Mouse (Mus musculus) spleen, adult 2 months (tissue): Measurements from ENCODE around the gene Nol12. TPM values are rescaled to one million over a fixed set of nuclear protein-coding genes. Genes with fewer than 3 reads are reported as not detected.

Experiments
- DNase-seq, 2 experiments: peaks; one replicate each; pipeline versions ENCODE4 v3.0.0 to v3.0.0-alpha.2; 2012 to 2021; ENCODE audit warnings: low spot score in 2 of 2, low read depth in 1 of 2
- H3K27ac ChIP-seq: fragments of 200-500 bp; 2 replicates; pipeline ENCODE4 v1.5.1; 2012; ENCODE audit warnings: low read length, inconsistent platforms; ENCODE audit not compliant: insufficient read depth
- H3K27me3 ChIP-seq: fragments of 200-500 bp; 2 replicates; pipeline ENCODE4 v1.6.1; 2012; ENCODE audit warnings: mild to moderate bottlenecking, moderate library complexity, low read length, inconsistent platforms; ENCODE audit not compliant: control insufficient read depth, insufficient read depth
- H3K36me3 ChIP-seq: fragments of 200-500 bp; 2 replicates; pipeline ENCODE4 v1.6.1; 2012; ENCODE audit warnings: mild to moderate bottlenecking, low read length, inconsistent platforms; ENCODE audit not compliant: control insufficient read depth, insufficient read depth
- H3K4me1 ChIP-seq: fragments of 200-500 bp; 2 replicates; pipeline ENCODE4 v1.6.1; 2011; ENCODE audit warnings: inconsistent platforms; ENCODE audit not compliant: control insufficient read depth, insufficient read depth, insufficient read length
- H3K4me3 ChIP-seq: fragments of 200-500 bp; 2 replicates; pipeline ENCODE4 v1.5.1; 2011; ENCODE audit warnings: mild to moderate bottlenecking, inconsistent platforms; ENCODE audit not compliant: insufficient read depth, insufficient read length; ENCODE audit errors: extremely low read depth
- CTCF ChIP-seq: fragments of 200-500 bp; IDR thresholded peaks from 2 replicates; pipeline ENCODE4 v1.5.1; 2011; ENCODE audit warnings: mild to moderate bottlenecking, inconsistent platforms; ENCODE audit not compliant: insufficient read depth, insufficient read length, insufficient replicate concordance; ENCODE audit errors: extremely low read depth
- POLR2A ChIP-seq: fragments of 200-500 bp; IDR thresholded peaks from 2 replicates; pipeline ENCODE4 v1.6.1; 2011; ENCODE audit warnings: low read depth, low read length, inconsistent platforms
- WGBS: fragments of 180-500 bp; shearing (Covaris S2); methylation state at CpG from one replicate; pipeline ENCODE4 v1.1.7; 2018; 5-methylcytosine and 5-hydroxymethylcytosine counted together
- polyA plus RNA-seq: library from polyadenylated mRNA; depleted of rRNA; stranded (reverse); fragments of >200 nt; gene quantifications from 2 replicates; pipeline ENCODE4 v1.2.3, GENCODE M21; 2012

Nol12 gene
- polyA plus RNA-seq, 1 experiment, result 14.2 TPM

DNA sequence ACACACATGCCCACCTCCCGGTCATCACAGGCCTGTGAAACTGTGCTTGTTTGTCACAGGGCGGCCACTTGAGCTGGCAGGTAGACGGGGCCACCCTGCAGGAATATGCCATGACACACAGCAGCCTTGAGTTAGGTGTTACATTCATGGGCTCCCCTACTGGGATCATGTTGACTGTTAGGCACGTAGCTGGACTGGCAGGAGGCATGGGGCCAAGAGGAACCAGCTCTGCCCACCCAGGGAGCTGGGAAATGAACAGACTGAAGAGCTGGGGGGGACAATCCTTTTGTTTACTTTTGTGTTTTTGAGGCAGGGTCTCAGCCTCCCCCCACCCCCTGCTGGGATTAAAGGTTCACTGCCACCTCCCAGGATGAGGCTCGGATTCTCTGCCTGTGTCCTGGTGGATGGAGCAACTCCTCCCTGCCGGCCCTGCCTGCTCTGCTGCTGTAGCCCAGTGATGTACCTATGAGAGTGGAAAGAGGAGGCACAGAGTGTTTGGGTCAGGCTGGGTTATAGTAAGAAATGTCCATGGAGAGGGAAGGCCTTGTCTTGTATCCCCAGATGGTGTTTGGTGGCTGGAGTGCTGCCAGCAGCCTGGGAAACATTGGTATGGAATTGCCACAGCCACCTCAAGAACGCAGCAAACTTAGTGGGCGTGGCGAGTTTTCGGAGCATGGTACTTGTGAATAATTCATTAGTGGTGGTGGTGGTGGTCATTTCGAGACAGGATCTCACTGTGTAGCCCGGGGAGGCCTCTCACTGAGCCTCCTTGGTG lies 18.5 kb upstream of the Nol12 start:
- no peak for DNase-seq
- Histone ChIP-seq H3K36me3 (peaks cover 3% of the 10 kb centered on the region), H3K27me3 (no peaks in the 10 kb centered on the region), H3K27ac (no peak overlapping the region), H3K4me1 (peaks cover 6% of the 10 kb centered on the region), H3K4me3 (no peak overlapping the region)
- 86% methylated on average over 12 of the region's 12 CpGs for WGBS
- TF ChIP-seq CTCF (no peak), POLR2A (no peak)

- no peaks in the 10 kb centered on the region for H3K27me3 ChIP-seq
- DNase-seq, result no peak
- TF ChIP-seq POLR2A (no peak), CTCF (no peak)
- H3K4me3 ChIP-seq, result no peak overlapping the region
- 95% methylated on average over 23 of the region's 23 CpGs for WGBS
- peaks cover 3% of the 10 kb centered on the region for H3K36me3 ChIP-seq
- no peak overlapping the region for H3K27ac ChIP-seq
- peaks cover 13% of the 10 kb centered on the region for H3K4me1 ChIP-seq
Measured at GRCm38 (mm10) chr15:78918126-78918525, 16.6 kb upstream of the Nol12 start.

GRCm38 (mm10) chr15:78919914-78920313 lies 14.8 kb upstream of the Nol12 start:
- H3K36me3 ChIP-seq, result peaks cover 3% of the 10 kb centered on the region
- TF ChIP-seq CTCF (no peak), POLR2A (no peak)
- no peaks in the 10 kb centered on the region for H3K27me3 ChIP-seq
- DNase-seq, result no peak
- H3K4me3 ChIP-seq, result no peak overlapping the region
- WGBS, result 90% methylated on average over 12 of the region's 12 CpGs
- H3K27ac ChIP-seq, result no peak overlapping the region
- peaks cover 13% of the 10 kb centered on the region; the same call in 1 of the 2 replicates for H3K4me1 ChIP-seq

DNA sequence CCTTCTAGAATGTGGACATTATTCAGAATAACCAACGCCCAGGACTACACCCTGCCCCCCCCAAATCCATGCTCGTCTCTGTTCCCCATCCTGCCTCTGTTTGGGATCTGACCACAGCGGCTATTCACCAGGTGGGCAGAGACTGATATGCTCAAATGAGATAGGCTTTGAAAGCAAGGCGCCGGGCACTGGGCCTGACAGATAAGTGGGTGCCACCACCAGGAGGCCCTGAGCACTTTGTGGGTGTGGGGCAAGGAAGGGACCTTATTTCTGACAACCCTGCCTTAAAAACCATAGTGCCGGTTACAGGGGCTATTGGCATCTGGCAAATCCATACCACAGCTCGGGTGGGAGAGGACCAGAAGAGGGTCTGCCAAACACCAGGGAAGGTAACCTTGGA lies 12.0 kb upstream of the Nol12 start:
- 53% methylated on average over 7 of the region's 7 CpGs for WGBS
- H3K36me3 ChIP-seq, result peaks cover 3% of the 10 kb centered on the region
- peaks cover 31% of the 10 kb centered on the region; the same call in 1 of the 2 replicates for H3K4me1 ChIP-seq
- TF ChIP-seq CTCF (no peak), POLR2A (no peak)
- no peak for DNase-seq
- peak overlapping the region; percentile 60; the same call in 1 of the 2 replicates for H3K27ac ChIP-seq
- no peak overlapping the region for H3K4me3 ChIP-seq
- H3K27me3 ChIP-seq, result no peaks in the 10 kb centered on the region

DNA sequence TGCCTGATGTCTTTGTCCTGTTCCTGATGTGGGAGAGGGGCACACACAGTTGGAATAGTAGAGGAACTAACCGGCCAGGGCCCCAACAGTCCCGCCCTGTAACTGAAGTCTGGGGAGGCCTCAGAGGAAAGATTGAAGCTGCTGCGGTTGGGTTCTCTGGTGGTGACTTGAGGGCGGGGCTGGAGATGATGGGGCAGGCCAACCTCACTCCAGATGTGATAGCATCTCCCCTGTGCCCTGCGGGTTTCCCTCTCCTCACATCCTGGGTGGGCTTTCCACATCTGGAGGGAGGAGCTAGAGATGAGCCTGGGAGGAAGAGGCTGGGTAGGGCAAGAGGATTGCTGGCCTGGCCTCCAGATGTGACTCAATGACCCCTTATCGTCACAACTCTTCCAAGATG lies 11.1 kb upstream of the Nol12 start:
- Histone ChIP-seq H3K27ac (peak overlapping the region; percentile 60), H3K27me3 (no peaks in the 10 kb centered on the region)
- DNase-seq, result peak in 1 of 2 experiments; percentile 59

GRCm38 (mm10) chr15:78925129-78925528 lies 9.6 kb upstream of the Nol12 start:
- Histone ChIP-seq H3K4me1 (peaks cover 31% of the 10 kb centered on the region; the same call in 1 of the 2 replicates), H3K27me3 (no peaks in the 10 kb centered on the region), H3K36me3 (no peaks in the 10 kb centered on the region), H3K27ac (no peak overlapping the region; the same call in 1 of the 2 replicates), H3K4me3 (no peak overlapping the region)
- TF ChIP-seq CTCF (no peak), POLR2A (no peak)
- WGBS, result 76% methylated on average over 8 of the region's 8 CpGs
- no peak for DNase-seq

More for the DNA sequence above, 11.1 kb upstream of the Nol12 start:
- Histone ChIP-seq H3K36me3 (no peaks in the 10 kb centered on the region), H3K4me3 (no peak overlapping the region), H3K4me1 (peaks cover 31% of the 10 kb centered on the region; the same call in 1 of the 2 replicates)
- no peak for TF ChIP-seq POLR2A
- no peak for TF ChIP-seq CTCF
- 13% methylated on average over 6 of the region's 6 CpGs for WGBS
